Mouse (Mus musculus): ENCODE results near the gene Gm21861.
"Not testable (repeated sequence)": the region's sequence is repeated elsewhere in the genome, so short reads cannot be mapped to it uniquely, and the experiment has no call there.

The Gm21861 gene

GRCm38 (mm10) chrY:58814497-58814896, at the start of gene Gm21861:
Gene Gm21861 (minus strand): TSS chrY:58814597.
- in situ Hi-C loops (cut with MboI; ENCODE audit: low sequenced_read_pairs): not testable (repeated sequence)

All from CH12F3 (cell line).